Mouse (Mus musculus): ENCODE results near the gene 6430548M08Rik.
A peak's percentile ranks its signal among the peaks of the same experiment; 100 is the strongest.

The 6430548M08Rik gene

GRCm38 (mm10) chr8:120104721-120105272 is 9.2 kb upstream of the 6430548M08Rik start:
- DNase-seq (ENCODE audit: low spot score in 2 of 2) = peak in 1 of 2 experiments; percentile 75

- peak in 1 of 2 experiments; percentile 60 for DNase-seq (ENCODE audit: low spot score in 2 of 2)
These were observed 4.8 kb upstream of the 6430548M08Rik start for GRCm38 (mm10) chr8:120109149-120109548.

- no peak for DNase-seq (ENCODE audit: low spot score in 2 of 2)
These were observed 3.0 kb upstream of the 6430548M08Rik start for GRCm38 (mm10) chr8:120110966-120111365.

GRCm38 (mm10) chr8:120111382-120111781 is 2.6 kb upstream of the 6430548M08Rik start:
- no peak for DNase-seq (ENCODE audit: low spot score in 2 of 2)

GRCm38 (mm10) chr8:120112535-120112934 is 1.4 kb upstream of the 6430548M08Rik start:
- DNase-seq (ENCODE audit: low spot score in 2 of 2) = no peak

- DNase-seq (ENCODE audit: low spot score in 2 of 2) = no peak
These were observed 646 bp upstream of the 6430548M08Rik start for GRCm38 (mm10) chr8:120113306-120113705.

- peak; percentile 44 to 47 for DNase-seq (ENCODE audit: low spot score in 2 of 2)
These were observed 426 bp downstream of the 6430548M08Rik start for GRCm38 (mm10) chr8:120114315-120114841.

GRCm38 (mm10) chr8:120116600-120116999 is 2.6 kb downstream of the 6430548M08Rik start:
- no peak for DNase-seq (ENCODE audit: low spot score in 2 of 2)

GRCm38 (mm10) chr8:120118162-120118561 is 4.2 kb downstream of the 6430548M08Rik start:
- DNase-seq (ENCODE audit: low spot score in 2 of 2) = no peak

- no peak for DNase-seq (ENCODE audit: low spot score in 2 of 2)
These were observed 4.9 kb downstream of the 6430548M08Rik start for GRCm38 (mm10) chr8:120118847-120119246.

- no peak for DNase-seq (ENCODE audit: low spot score in 2 of 2)
These were observed 5.5 kb downstream of the 6430548M08Rik start for GRCm38 (mm10) chr8:120119429-120119828.

- no peak for DNase-seq (ENCODE audit: low spot score in 2 of 2)
These were observed 6.0 kb downstream of the 6430548M08Rik start for GRCm38 (mm10) chr8:120119931-120120330.

- no peak for DNase-seq (ENCODE audit: low spot score in 2 of 2)
These were observed 7.0 kb downstream of the 6430548M08Rik start for GRCm38 (mm10) chr8:120120951-120121350.

- no peak for DNase-seq (ENCODE audit: low spot score in 2 of 2)
These were observed 10.3 kb downstream of the 6430548M08Rik start for GRCm38 (mm10) chr8:120124261-120124660.

GRCm38 (mm10) chr8:120124836-120125389 is 11.0 kb downstream of the 6430548M08Rik start:
- no peak for DNase-seq (ENCODE audit: low spot score in 2 of 2)

GRCm38 (mm10) chr8:120126357-120127161 is 12.6 kb downstream of the 6430548M08Rik start:
- no peak for DNase-seq (ENCODE audit: low spot score in 2 of 2)

GRCm38 (mm10) chr8:120129547-120129946 is 15.6 kb downstream of the 6430548M08Rik start:
- no peak for DNase-seq (ENCODE audit: low spot score in 2 of 2)

- no peak for DNase-seq (ENCODE audit: low spot score in 2 of 2)
These were observed 17.2 kb downstream of the 6430548M08Rik start for GRCm38 (mm10) chr8:120131158-120131557.

GRCm38 (mm10) chr8:120133169-120133568 is 19.2 kb downstream of the 6430548M08Rik start:
- DNase-seq (ENCODE audit: low spot score in 2 of 2) = no peak

GRCm38 (mm10) chr8:120135687-120136086 is 21.7 kb downstream of the 6430548M08Rik start:
- DNase-seq (ENCODE audit: low spot score in 2 of 2) = no peak

- DNase-seq (ENCODE audit: low spot score in 2 of 2) = no peak
These were observed 22.7 kb downstream of the 6430548M08Rik start for GRCm38 (mm10) chr8:120136618-120137017.

- DNase-seq (ENCODE audit: low spot score in 2 of 2) = no peak
These were observed 25.0 kb downstream of the 6430548M08Rik start for GRCm38 (mm10) chr8:120138958-120139357.

- DNase-seq (ENCODE audit: low spot score in 2 of 2) = no peak
These were observed 26.8 kb downstream of the 6430548M08Rik start for GRCm38 (mm10) chr8:120140769-120141168.

Data from urinary bladder, adult 18-20 months (tissue).